Mouse (Mus musculus) forebrain, embryonic 16.5 days (tissue): ENCODE data around the gene Igsf9b. TPM values are rescaled to one million over a fixed set of nuclear protein-coding genes. Genes with fewer than 3 reads are reported as not detected.

Experiments
- ATAC-seq: fragments of 200-750 bp; cut with Nextera tagmentation; 2 replicates; pipeline ENCODE4 v1.8.0; 2017; ENCODE audit warnings: mild to moderate bottlenecking, moderate library complexity
- H3K27ac ChIP-seq: fragments of 300-500 bp; sonication (generic); 2 replicates; pipeline ENCODE4 v1.5.1; 2014; ENCODE audit warnings: low read length, control low read depth
- H3K27me3 ChIP-seq: fragments of 300-500 bp; sonication (generic); replicated peaks from 2 replicates; pipeline ENCODE4 v1.6.1; 2014; ENCODE audit warnings: low read length; ENCODE audit not compliant: control insufficient read depth, insufficient read depth
- H3K36me3 ChIP-seq: fragments of 300-500 bp; sonication (generic); 2 replicates; pipeline ENCODE4 v1.6.1; 2014; ENCODE audit not compliant: control insufficient read depth, insufficient read depth
- H3K4me1 ChIP-seq: fragments of 300-500 bp; sonication (generic); replicated peaks from 2 replicates; pipeline ENCODE4 v1.6.1; 2014; ENCODE audit warnings: low read length; ENCODE audit not compliant: control insufficient read depth, insufficient read depth
- H3K4me2 ChIP-seq: fragments of 300-500 bp; sonication (generic); 2 replicates; pipeline ENCODE4 v1.6.1; 2014; ENCODE audit warnings: mild to moderate bottlenecking, low read length, control low read depth
- H3K4me3 ChIP-seq: fragments of 300-500 bp; sonication (generic); replicated peaks from 2 replicates; pipeline ENCODE4 v1.5.1; 2014; ENCODE audit warnings: mild to moderate bottlenecking, low read length, control low read depth
- H3K9ac ChIP-seq: fragments of 300-500 bp; sonication (generic); replicated peaks from 2 replicates; pipeline ENCODE4 v1.6.1; 2014; ENCODE audit warnings: low read depth, low read length, control low read depth
- H3K9me3 ChIP-seq: fragments of 300-500 bp; sonication (generic); 2 replicates; pipeline ENCODE4 v1.6.1; 2016; ENCODE audit warnings: low read length; ENCODE audit not compliant: control insufficient read depth
- WGBS: fragments of 180-500 bp; shearing (Covaris S2); extraction: QIAGEN DNeasy Blood & Tissue Kit; methylation state at CpG from one replicate; pipeline ENCODE4 v1.1.7; 2014; 5-methylcytosine and 5-hydroxymethylcytosine counted together
- polyA plus RNA-seq: library from polyadenylated mRNA; unstranded; fragments of >200 nt; fragmentation: Nextera tagmentation; extraction: Ambion mirVana; gene quantifications from 2 replicates; pipeline ENCODE4 v1.2.1, GENCODE M21; 2015

Gene Igsf9b
- polyA plus RNA-seq: 12.0 and 16.7 TPM in 2 replicates

- Histone ChIP-seq H3K9ac (peak within 1 kb of the TSS; percentile 65), H3K27ac (peak within 1 kb of the TSS; percentile 84), H3K4me3 (peak within 1 kb of the TSS; percentile 68), H3K4me1 (peaks cover 41% of the 10 kb centered on the region), H3K36me3 (no peaks in the 10 kb centered on the region), H3K27me3 (no peaks in the 10 kb centered on the region), H3K4me2 (peak within 1 kb of the TSS; percentile 92), H3K9me3 (no peaks in the 10 kb centered on the region)
- 0% methylated on average over 40 of the region's 40 CpGs for WGBS
- ATAC-seq: peak; percentile 99
These were observed at the start of gene Igsf9b for GRCm38 (mm10) chr9:27298411-27299285. TSS of gene Igsf9b (plus strand) at chr9:27299204.

DNA sequence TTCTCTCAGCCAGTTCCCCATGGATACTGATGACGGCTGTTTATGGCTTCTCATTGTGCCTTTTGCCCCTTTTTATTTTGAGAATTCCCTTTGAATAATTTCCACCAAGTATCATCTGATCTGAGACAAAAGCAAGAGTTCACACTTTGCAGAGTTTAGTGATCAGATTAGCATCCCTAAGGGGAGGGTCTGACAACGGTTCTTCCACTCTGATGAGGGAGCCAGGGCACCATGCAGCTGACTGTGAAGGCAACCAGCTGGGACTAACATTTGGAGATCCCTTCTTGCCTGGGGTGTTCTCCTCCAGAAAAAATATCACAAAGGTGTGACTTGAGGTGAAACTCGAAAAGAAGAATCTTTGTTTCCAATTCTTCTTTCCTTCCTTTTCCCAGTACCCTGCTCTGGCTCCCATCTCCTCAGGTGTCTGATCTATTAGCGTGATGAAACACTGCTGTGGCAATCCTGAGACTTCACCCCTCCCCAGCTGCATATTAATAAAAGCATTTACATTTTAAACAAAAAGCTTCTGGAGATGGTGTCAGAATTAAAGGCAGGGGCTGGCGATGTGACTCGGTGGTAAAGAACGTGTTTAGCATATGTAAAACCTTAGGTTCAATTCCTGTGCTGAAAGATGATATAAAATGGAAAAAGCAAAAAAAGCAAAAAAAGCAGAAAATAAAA lies 46.8 kb upstream of the Igsf9b start:
- WGBS: 53% methylated on average over 7 of the region's 7 CpGs
- Histone ChIP-seq H3K27ac (no peak overlapping the region), H3K9me3 (no peaks in the 10 kb centered on the region), H3K4me1 (no peaks in the 10 kb centered on the region), H3K4me2 (no peak overlapping the region), H3K4me3 (no peak overlapping the region), H3K9ac (no peak overlapping the region), H3K36me3 (no peaks in the 10 kb centered on the region), H3K27me3 (no peaks in the 10 kb centered on the region)
- peak; percentile 75 for ATAC-seq

- no peak overlapping the region for H3K4me2 ChIP-seq
- ATAC-seq: no peak
- H3K9ac ChIP-seq: no peak overlapping the region
- H3K27me3 ChIP-seq: no peaks in the 10 kb centered on the region
- no peak overlapping the region for H3K4me3 ChIP-seq
- H3K4me1 ChIP-seq: peaks cover 3% of the 10 kb centered on the region
- H3K36me3 ChIP-seq: no peaks in the 10 kb centered on the region
- H3K27ac ChIP-seq: no peak overlapping the region
- WGBS: 57% methylated on average over 6 of the region's 6 CpGs
- no peaks in the 10 kb centered on the region for H3K9me3 ChIP-seq
These were observed 42.5 kb upstream of the Igsf9b start for GRCm38 (mm10) chr9:27256454-27256853.

DNA sequence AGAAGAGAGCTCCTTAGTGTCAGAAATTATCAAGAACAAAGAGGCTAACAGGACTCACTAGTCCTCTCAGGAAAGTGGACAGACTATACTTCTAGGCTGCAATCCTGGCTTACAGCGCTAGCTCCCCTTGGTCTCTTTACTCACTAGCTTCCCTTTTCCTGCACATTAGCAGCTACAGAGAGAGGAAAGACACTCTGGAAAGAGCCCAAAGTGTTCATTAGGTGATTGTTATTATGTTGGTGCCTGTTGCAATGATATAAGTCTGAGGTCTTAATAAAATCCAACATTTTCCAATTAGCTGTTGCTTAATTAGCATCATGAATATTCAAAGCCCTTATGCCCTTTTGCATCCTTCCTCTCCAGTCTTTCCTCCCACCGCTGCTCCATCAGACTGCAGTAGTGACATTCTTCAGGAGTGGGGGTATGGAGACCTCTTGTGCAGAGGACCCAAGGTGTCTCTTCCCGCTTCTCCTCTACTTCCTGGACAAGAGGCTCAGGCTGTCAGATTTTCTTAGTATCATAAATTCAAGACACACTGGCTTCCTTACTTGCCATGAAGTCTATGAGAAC lies 38.5 kb upstream of the Igsf9b start:
- Histone ChIP-seq H3K4me3 (no peak overlapping the region), H3K9me3 (no peaks in the 10 kb centered on the region), H3K27ac (no peak overlapping the region), H3K36me3 (no peaks in the 10 kb centered on the region), H3K4me2 (no peak overlapping the region), H3K27me3 (no peaks in the 10 kb centered on the region), H3K4me1 (peaks cover 14% of the 10 kb centered on the region), H3K9ac (no peak overlapping the region)
- 39% methylated on average over 3 of the region's 3 CpGs for WGBS
- peak; percentile 47; the same call in 1 of the 2 replicates for ATAC-seq

- peak overlapping the region; percentile 26; the same call in 1 of the 2 replicates for H3K27ac ChIP-seq
These were observed 37.1 kb upstream of the Igsf9b start for GRCm38 (mm10) chr9:27261905-27262304.

DNA sequence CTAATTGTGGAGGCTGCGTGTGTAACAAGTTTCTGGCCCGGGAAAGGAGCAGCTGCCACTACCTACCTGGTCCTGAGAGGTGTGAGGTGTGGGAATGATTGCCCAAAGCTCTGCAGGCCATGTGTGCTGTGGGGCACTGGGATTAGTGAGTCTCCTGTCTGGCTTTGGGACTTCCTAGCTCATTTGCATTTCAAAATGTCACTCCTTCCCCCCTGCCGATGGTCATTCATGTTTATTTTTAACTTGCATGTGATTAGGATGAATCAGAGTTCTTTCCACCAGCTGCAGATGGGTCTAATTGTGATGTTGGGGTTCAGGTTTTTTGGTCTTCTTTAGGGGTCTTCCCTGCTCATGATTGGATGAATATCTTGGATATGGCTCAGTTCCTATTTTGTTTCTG lies 34.0 kb upstream of the Igsf9b start:
- H3K27ac ChIP-seq: no peak overlapping the region
- H3K27me3 ChIP-seq: no peaks in the 10 kb centered on the region
- no peaks in the 10 kb centered on the region for H3K36me3 ChIP-seq
- H3K4me3 ChIP-seq: no peak overlapping the region
- WGBS: 47% methylated on average over 3 of the region's 3 CpGs
- no peak overlapping the region for H3K9ac ChIP-seq
- H3K9me3 ChIP-seq: no peaks in the 10 kb centered on the region
- peaks cover 14% of the 10 kb centered on the region for H3K4me1 ChIP-seq
- H3K4me2 ChIP-seq: no peak overlapping the region
- no peak for ATAC-seq

More at GRCm38 (mm10) chr9:27261905-27262304, 37.1 kb upstream of the Igsf9b start:
- Histone ChIP-seq H3K4me1 (peaks cover 14% of the 10 kb centered on the region), H3K36me3 (no peaks in the 10 kb centered on the region), H3K9ac (no peak overlapping the region), H3K4me3 (no peak overlapping the region), H3K27me3 (no peaks in the 10 kb centered on the region), H3K4me2 (no peak overlapping the region), H3K9me3 (no peaks in the 10 kb centered on the region)
- ATAC-seq: peak; percentile 84
- 17% methylated on average over 2 of the region's 2 CpGs for WGBS

GRCm38 (mm10) chr9:27267878-27268277 lies 31.1 kb upstream of the Igsf9b start:
- Histone ChIP-seq H3K4me3 (no peak overlapping the region), H3K9ac (no peak overlapping the region), H3K4me2 (no peak overlapping the region), H3K36me3 (no peaks in the 10 kb centered on the region), H3K4me1 (no peaks in the 10 kb centered on the region), H3K27ac (no peak overlapping the region), H3K27me3 (no peaks in the 10 kb centered on the region), H3K9me3 (peaks cover 3% of the 10 kb centered on the region; the same call in 1 of the 2 replicates)
- no peak for ATAC-seq
- 79% methylated on average over 5 of the region's 5 CpGs for WGBS

DNA sequence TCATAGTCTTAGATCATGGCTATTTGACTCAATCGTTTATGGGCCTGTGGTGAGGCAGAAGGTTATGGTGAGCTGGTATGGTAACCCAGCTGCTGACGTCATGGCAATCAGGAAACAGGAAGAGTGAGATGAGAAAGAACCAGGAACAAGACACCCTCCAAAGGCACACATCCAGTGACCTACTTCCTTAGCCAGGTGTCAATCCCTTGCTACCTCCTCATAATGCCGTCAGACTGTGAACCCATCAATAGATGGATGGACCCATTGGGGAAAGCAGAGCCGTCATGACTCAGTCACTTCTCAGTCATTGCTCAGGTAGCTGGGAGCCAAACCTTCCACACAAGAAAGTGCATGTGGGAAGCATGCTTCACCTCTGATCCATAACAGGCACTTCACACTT lies 30.5 kb upstream of the Igsf9b start:
- no peaks in the 10 kb centered on the region for H3K4me1 ChIP-seq
- no peak overlapping the region for H3K4me2 ChIP-seq
- whole genome bisulfite sequencing: 95% methylated on average over 4 of the region's 4 CpGs
- no peaks in the 10 kb centered on the region for H3K27me3 ChIP-seq
- no peak overlapping the region for H3K4me3 ChIP-seq
- ATAC-seq: no peak
- no peak overlapping the region for H3K9ac ChIP-seq
- no peaks in the 10 kb centered on the region for H3K36me3 ChIP-seq
- peaks cover 3% of the 10 kb centered on the region; the same call in 1 of the 2 replicates for H3K9me3 ChIP-seq
- H3K27ac ChIP-seq: no peak overlapping the region

- Histone ChIP-seq H3K27ac (no peak overlapping the region), H3K9ac (no peak overlapping the region), H3K4me3 (no peak overlapping the region), H3K27me3 (no peaks in the 10 kb centered on the region), H3K4me2 (no peak overlapping the region), H3K9me3 (peaks cover 3% of the 10 kb centered on the region; the same call in 1 of the 2 replicates), H3K36me3 (no peaks in the 10 kb centered on the region), H3K4me1 (no peaks in the 10 kb centered on the region)
- ATAC-seq: no peak
- 23% methylated on average over 4 of the region's 4 CpGs for WGBS
These were observed 29.7 kb upstream of the Igsf9b start for GRCm38 (mm10) chr9:27269322-27269721.
